Mouse (Mus musculus) Muller cell, postnatal 12 days (primary cell): ENCODE data around the gene Etv3.

ENCODE experiments used
- DNase-seq: peaks from one replicate; pipeline ENCODE4 v3.0.0-alpha.2; 2015; ENCODE audit errors: inconsistent ontology term

The Etv3 gene

DNA sequence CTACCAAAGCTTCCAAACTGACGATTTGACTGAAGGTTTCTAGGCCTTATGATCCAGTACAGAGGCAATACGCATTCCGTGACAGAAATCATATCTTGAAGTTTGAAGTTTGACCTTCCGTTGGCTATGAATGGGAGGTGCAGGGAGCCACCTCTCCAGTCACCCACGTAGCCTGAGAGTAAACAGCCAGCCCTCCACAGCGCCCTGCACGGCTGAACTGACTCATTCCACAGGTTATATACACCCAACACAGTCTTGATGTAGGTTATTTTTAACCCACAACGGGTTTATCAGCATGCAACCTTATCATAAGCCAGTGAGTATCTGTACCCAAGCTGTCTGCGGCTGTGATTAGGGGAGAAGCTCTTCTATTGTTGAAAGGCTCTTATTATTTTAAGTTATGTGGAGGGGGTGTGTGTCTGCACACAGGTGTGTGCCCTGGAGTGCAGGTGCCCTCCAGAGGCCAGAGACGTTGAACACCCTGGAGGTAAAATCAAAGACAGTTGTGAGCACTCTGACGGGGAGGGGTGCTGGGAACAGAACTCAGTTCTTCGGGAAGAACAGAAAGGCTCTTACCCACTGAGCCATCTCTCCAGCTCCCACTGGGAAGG is 31.6 kb downstream of the Etv3 start:
- DNase-seq = no peak

DNA sequence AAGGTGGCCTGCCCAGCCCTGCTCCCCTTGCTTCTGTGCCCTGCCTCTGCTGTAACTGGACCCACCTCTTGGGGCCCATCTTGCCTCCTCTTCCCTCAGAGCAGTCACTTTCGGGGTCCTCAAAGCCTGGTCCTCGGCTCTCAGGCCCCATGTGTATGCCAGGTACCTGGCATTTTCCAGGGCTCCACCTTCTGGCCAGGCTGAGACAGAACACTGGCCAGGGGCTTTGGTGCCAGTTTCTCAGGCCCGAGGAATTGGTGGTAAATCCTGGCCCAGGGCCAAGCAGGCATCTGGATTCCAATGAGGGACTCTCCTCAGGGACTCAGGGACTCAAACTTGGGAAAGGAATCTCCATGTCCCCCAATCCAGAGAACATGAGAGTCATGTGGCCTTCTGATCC is 34.9 kb downstream of the Etv3 start:
- peak; percentile 13 for DNase-seq

GRCm38 (mm10) chr3:87561434-87561833 is 36.2 kb downstream of the Etv3 start:
- DNase-seq = no peak

DNA sequence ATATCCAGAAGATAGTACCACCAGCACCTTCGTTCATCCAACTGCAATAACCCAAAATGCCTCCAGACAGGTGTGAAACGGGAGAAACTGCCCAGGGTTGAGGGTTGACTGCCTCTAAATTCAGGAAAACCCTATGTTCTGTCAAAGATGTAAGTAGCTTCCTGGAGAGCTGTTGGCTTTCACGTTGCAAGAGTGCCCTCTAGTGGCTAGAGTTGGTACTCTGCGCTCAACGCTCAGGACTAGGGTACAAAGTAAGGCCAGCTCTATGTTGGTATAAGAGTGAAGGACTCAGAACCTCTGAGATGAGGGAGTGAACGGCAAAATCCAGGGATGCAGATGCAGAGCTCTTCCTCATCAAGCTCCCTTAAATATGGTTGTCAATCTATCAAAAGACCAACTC is 37.2 kb downstream of the Etv3 start:
- DNase-seq = peak; percentile 75

GRCm38 (mm10) chr3:87563466-87563865 is 38.3 kb downstream of the Etv3 start:
- DNase-seq = no peak

DNA sequence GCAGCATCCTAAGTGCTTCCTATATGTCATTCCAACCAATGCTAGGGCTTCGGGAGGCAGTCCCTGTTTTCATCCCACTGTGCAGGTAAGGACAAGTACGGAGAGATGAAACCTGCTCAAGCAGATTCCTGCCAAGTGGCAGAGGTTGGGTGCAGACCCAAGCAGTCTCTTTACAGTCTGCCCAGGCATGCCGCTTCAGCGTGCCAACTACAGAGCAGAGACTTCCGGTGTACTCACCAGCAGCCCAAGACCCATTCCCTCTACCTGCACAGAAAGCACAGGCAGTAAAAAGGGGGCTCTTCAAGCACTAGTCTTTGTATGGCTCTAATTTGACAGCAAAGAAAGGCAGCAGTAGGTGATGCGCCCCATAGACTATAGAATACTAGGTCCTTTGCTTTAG is 40.4 kb downstream of the Etv3 start:
- DNase-seq = no peak

DNA sequence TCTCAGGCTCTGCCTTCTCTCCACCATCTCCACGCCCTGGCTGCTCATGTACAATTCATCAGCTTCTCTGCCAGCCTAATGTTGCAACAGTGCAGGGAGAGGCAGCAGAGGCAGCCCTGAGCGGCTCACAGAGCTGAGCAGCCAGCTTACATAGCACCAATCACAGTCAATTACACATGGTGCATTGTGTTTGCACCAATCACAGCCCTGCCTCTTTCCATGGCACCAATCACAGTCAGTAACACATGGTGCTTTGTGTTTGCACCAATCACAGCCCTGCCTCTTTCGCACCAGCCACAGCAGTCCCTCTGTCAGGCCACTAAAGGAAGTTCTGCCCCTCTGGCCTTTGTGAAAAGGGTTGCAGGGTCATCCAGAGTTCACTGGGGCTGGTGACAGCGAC is 40.9 kb downstream of the Etv3 start:
- peak; percentile 85 for DNase-seq

- DNase-seq = no peak
Measured at GRCm38 (mm10) chr3:87567497-87567896, 42.3 kb downstream of the Etv3 start.

DNA sequence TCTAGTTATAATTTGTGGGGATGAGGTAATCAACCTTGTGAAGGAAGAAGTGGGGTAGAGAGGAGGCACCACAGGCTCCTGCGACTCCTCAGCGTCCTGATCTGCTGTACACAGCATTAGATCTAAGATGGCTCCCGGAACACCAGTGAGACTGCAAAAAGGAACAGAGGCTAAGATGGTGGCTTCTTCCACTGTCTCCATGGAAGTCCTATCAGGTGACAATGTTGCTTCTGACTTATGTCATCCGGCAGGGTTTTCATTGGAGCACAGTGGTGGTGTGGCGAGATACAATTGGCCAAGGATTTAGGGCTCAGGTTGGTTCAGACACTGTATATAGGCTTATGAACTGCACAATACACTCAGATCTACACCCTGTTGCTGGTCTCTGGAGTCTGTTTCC is 43.5 kb downstream of the Etv3 start:
- DNase-seq = no peak

GRCm38 (mm10) chr3:87575766-87576165 is 50.6 kb downstream of the Etv3 start:
- DNase-seq = no peak

- DNase-seq = no peak
Measured at GRCm38 (mm10) chr3:87582259-87582658, 57.1 kb downstream of the Etv3 start.
